Mouse (Mus musculus) liver, embryonic 14.5 days (tissue): ENCODE data around the gene Ccdc36.

ENCODE experiments used
- CTCF ChIP-seq: IDR thresholded peaks from 2 replicates; pipeline ENCODE4 v1.5.1; 2016; ENCODE audit warnings: antibody characterized with exemption, low read depth, control low read depth
- EP300 ChIP-seq: IDR thresholded peaks from 2 replicates; pipeline ENCODE4 v1.6.1; 2016; ENCODE audit warnings: antibody characterized with exemption, low read depth

DNA sequence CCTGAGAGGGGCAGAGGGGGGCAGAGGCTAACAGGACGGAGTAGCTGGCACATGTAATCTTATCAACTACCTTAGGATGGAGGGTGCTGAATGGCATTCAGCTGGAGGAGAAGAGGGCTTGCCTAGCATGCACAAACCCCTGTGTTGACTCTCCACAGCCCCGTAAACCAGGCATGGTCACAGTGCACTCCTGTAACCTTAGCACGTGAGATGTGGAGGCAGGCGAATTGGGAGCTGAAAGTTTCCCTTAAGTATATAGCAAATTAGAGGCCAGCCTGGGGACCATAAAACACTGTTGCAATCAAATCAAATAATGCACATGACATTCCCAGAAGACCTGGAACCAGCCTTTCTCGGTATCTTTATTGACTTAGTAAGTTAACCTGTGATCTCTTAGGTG, 49.5 kb downstream of the Ccdc36 start:
- no peak for TF ChIP-seq CTCF
- TF ChIP-seq EP300, result no peak
